Mouse (Mus musculus) kidney, embryonic 16.5 days (tissue): ENCODE measurements around the gene 4930402H24Rik. TPM values are rescaled to one million over a fixed set of nuclear protein-coding genes. Genes with fewer than 3 reads are reported as not detected.

ENCODE experiments used
- ATAC-seq: fragments of 200-750 bp; cut with Nextera tagmentation; 2 replicates; pipeline ENCODE4 v1.8.0; 2017; ENCODE audit warnings: moderate TSS enrichment; ENCODE audit not compliant: low FRiP score, low TSS enrichment
- H3K27ac ChIP-seq: fragments of 300-500 bp; sonication (generic); 2 replicates; pipeline ENCODE4 v1.5.1; 2014; ENCODE audit warnings: low read length
- H3K27me3 ChIP-seq: fragments of 300-500 bp; sonication (generic); 2 replicates; pipeline ENCODE4 v1.6.1; 2014; ENCODE audit warnings: low read length, control low read depth, mixed read lengths; ENCODE audit not compliant: insufficient read depth
- H3K36me3 ChIP-seq: fragments of 300-500 bp; sonication (generic); 2 replicates; pipeline ENCODE4 v1.6.1; 2014; ENCODE audit warnings: low read length, control low read depth, mixed read lengths; ENCODE audit not compliant: insufficient read depth
- H3K4me1 ChIP-seq: fragments of 300-500 bp; sonication (generic); 2 replicates; pipeline ENCODE4 v1.6.1; 2014; ENCODE audit warnings: low read length, control low read depth, mixed read lengths; ENCODE audit not compliant: insufficient read depth
- H3K4me2 ChIP-seq: fragments of 300-500 bp; sonication (generic); replicated peaks from 2 replicates; pipeline ENCODE4 v1.6.1; 2014; ENCODE audit warnings: low read depth, low read length
- H3K4me3 ChIP-seq: fragments of 300-500 bp; sonication (generic); 2 replicates; pipeline ENCODE4 v1.5.1; 2014; ENCODE audit warnings: mild to moderate bottlenecking, low read length
- H3K9ac ChIP-seq: fragments of 300-500 bp; sonication (generic); replicated peaks from 2 replicates; pipeline ENCODE4 v1.6.1; 2014; ENCODE audit warnings: low read length
- H3K9me3 ChIP-seq: fragments of 300-500 bp; sonication (generic); 2 replicates; pipeline ENCODE4 v1.6.1; 2016; ENCODE audit warnings: low read length, control low read depth
- WGBS: fragments of 180-500 bp; shearing (Covaris S2); extraction: QIAGEN DNeasy Blood & Tissue Kit; methylation state at CpG from one replicate; pipeline ENCODE4 v1.1.7; 2014; 5-methylcytosine and 5-hydroxymethylcytosine counted together
- polyA plus RNA-seq: library from polyadenylated mRNA; unstranded; fragments of >200 nt; fragmentation: Nextera tagmentation; extraction: Ambion mirVana; gene quantifications from 2 replicates; pipeline ENCODE4 v1.2.1, GENCODE M21; 2015

4930402H24Rik gene
- 35.8 and 42.0 TPM in 2 replicates for polyA plus RNA-seq

- H3K4me3 ChIP-seq = peak within 1 kb of the TSS; percentile 95
- H3K36me3 ChIP-seq = no peaks in the 10 kb centered on the region
- WGBS = 3% methylated on average over 38 of the region's 50 CpGs
- H3K4me2 ChIP-seq = peak within 1 kb of the TSS; percentile 86
- H3K27ac ChIP-seq = peak within 1 kb of the TSS; percentile 56
- peak within 1 kb of the TSS; percentile 92 for H3K9ac ChIP-seq
- H3K9me3 ChIP-seq = no peaks in the 10 kb centered on the region
- ATAC-seq = peak; percentile 99
- no peaks in the 10 kb centered on the region for H3K27me3 ChIP-seq
- H3K4me1 ChIP-seq = peaks cover 19% of the 10 kb centered on the region
These were observed at the start of gene 4930402H24Rik, which contains the start of gene Atrn for GRCm38 (mm10) chr2:130905751-130906583. TSS of gene 4930402H24Rik (minus strand) at chr2:130906406. TSS of gene Atrn (plus strand) at chr2:130906495.

GRCm38 (mm10) chr2:130950548-130950947, 44.3 kb upstream of the 4930402H24Rik start:
- H3K9me3 ChIP-seq = no peaks in the 10 kb centered on the region
- ATAC-seq = no peak
- no peak overlapping the region for H3K4me2 ChIP-seq
- H3K27me3 ChIP-seq = no peaks in the 10 kb centered on the region
- 4% methylated on average over 1 of the region's 1 CpGs for whole genome bisulfite sequencing
- no peak overlapping the region for H3K4me3 ChIP-seq
- no peak overlapping the region for H3K9ac ChIP-seq
- 0 out of 2 replicates have a peak, but pooled peaks cover 4% of the 10 kb centered on the region for H3K36me3 ChIP-seq
- no peak overlapping the region for H3K27ac ChIP-seq
- no peaks in the 10 kb centered on the region for H3K4me1 ChIP-seq

- Histone ChIP-seq H3K27me3 (no peaks in the 10 kb centered on the region), H3K9me3 (no peaks in the 10 kb centered on the region), H3K36me3 (0 out of 2 replicates have a peak, but pooled peaks cover 4% of the 10 kb centered on the region), H3K4me2 (no peak overlapping the region), H3K4me3 (no peak overlapping the region), H3K9ac (no peak overlapping the region), H3K27ac (no peak overlapping the region), H3K4me1 (no peaks in the 10 kb centered on the region)
- ATAC-seq = no peak
- WGBS = 68% methylated on average over 2 of the region's 2 CpGs
These were observed 43.6 kb upstream of the 4930402H24Rik start for GRCm38 (mm10) chr2:130949781-130950180.

GRCm38 (mm10) chr2:130932865-130933264, 26.7 kb upstream of the 4930402H24Rik start:
- Histone ChIP-seq H3K4me1 (no peaks in the 10 kb centered on the region), H3K27ac (no peak overlapping the region), H3K4me2 (no peak overlapping the region), H3K36me3 (no peaks in the 10 kb centered on the region), H3K27me3 (no peaks in the 10 kb centered on the region), H3K9me3 (no peaks in the 10 kb centered on the region), H3K4me3 (no peak overlapping the region), H3K9ac (no peak overlapping the region)
- 88% methylated on average over 12 of the region's 12 CpGs for WGBS
- ATAC-seq = no peak

- Histone ChIP-seq H3K4me1 (no peaks in the 10 kb centered on the region), H3K27me3 (no peaks in the 10 kb centered on the region), H3K4me3 (no peak overlapping the region), H3K9me3 (no peaks in the 10 kb centered on the region), H3K9ac (no peak overlapping the region), H3K27ac (no peak overlapping the region), H3K4me2 (no peak overlapping the region), H3K36me3 (no peaks in the 10 kb centered on the region)
- ATAC-seq = no peak
- 98% methylated on average over 5 of the region's 5 CpGs for WGBS
These were observed 23.8 kb upstream of the 4930402H24Rik start for GRCm38 (mm10) chr2:130929994-130930393.

- Histone ChIP-seq H3K9ac (no peak overlapping the region), H3K27me3 (no peaks in the 10 kb centered on the region), H3K9me3 (no peaks in the 10 kb centered on the region), H3K4me3 (no peak overlapping the region), H3K36me3 (no peaks in the 10 kb centered on the region), H3K4me2 (no peak overlapping the region), H3K27ac (no peak overlapping the region), H3K4me1 (no peaks in the 10 kb centered on the region)
- ATAC-seq = no peak
These were observed 22.3 kb upstream of the 4930402H24Rik start for GRCm38 (mm10) chr2:130928530-130928929.

GRCm38 (mm10) chr2:130928031-130928430, 21.8 kb upstream of the 4930402H24Rik start:
- no peaks in the 10 kb centered on the region for H3K36me3 ChIP-seq
- H3K9ac ChIP-seq = no peak overlapping the region
- H3K4me2 ChIP-seq = no peak overlapping the region
- no peaks in the 10 kb centered on the region for H3K4me1 ChIP-seq
- no peak overlapping the region for H3K4me3 ChIP-seq
- no peaks in the 10 kb centered on the region for H3K9me3 ChIP-seq
- no peak overlapping the region for H3K27ac ChIP-seq
- ATAC-seq = no peak
- WGBS = 85% methylated on average over 4 of the region's 4 CpGs
- H3K27me3 ChIP-seq = no peaks in the 10 kb centered on the region

- H3K27ac ChIP-seq = 0 out of 2 replicates have a peak overlapping the region, but pooled peaks have one; percentile 14
These were observed 18.7 kb upstream of the 4930402H24Rik start for GRCm38 (mm10) chr2:130924950-130925349.

GRCm38 (mm10) chr2:130919062-130919593, 12.9 kb upstream of the 4930402H24Rik start:
- 39% methylated on average over 5 of the region's 5 CpGs for WGBS
- peaks cover 7% of the 10 kb centered on the region; the same call in 1 of the 2 replicates for H3K4me1 ChIP-seq
- no peak for ATAC-seq
- H3K9me3 ChIP-seq = no peaks in the 10 kb centered on the region
- H3K9ac ChIP-seq = no peak overlapping the region
- H3K4me3 ChIP-seq = no peak overlapping the region
- no peak overlapping the region for H3K4me2 ChIP-seq
- no peak overlapping the region for H3K27ac ChIP-seq
- no peaks in the 10 kb centered on the region for H3K36me3 ChIP-seq
- H3K27me3 ChIP-seq = no peaks in the 10 kb centered on the region

More at GRCm38 (mm10) chr2:130924950-130925349, 18.7 kb upstream of the 4930402H24Rik start:
- no peaks in the 10 kb centered on the region for H3K27me3 ChIP-seq
- H3K4me2 ChIP-seq = no peak overlapping the region
- no peak for ATAC-seq
- H3K9me3 ChIP-seq = no peaks in the 10 kb centered on the region
- WGBS = 53% methylated on average over 2 of the region's 2 CpGs
- H3K4me3 ChIP-seq = no peak overlapping the region
- H3K36me3 ChIP-seq = no peaks in the 10 kb centered on the region
- no peak overlapping the region for H3K9ac ChIP-seq
- no peaks in the 10 kb centered on the region for H3K4me1 ChIP-seq

GRCm38 (mm10) chr2:130917686-130918085, 11.5 kb upstream of the 4930402H24Rik start:
- Histone ChIP-seq H3K4me3 (no peak overlapping the region), H3K27ac (no peak overlapping the region), H3K4me2 (no peak overlapping the region), H3K4me1 (peaks cover 7% of the 10 kb centered on the region; the same call in 1 of the 2 replicates), H3K9me3 (no peaks in the 10 kb centered on the region), H3K27me3 (no peaks in the 10 kb centered on the region), H3K9ac (no peak overlapping the region), H3K36me3 (no peaks in the 10 kb centered on the region)
- no peak for ATAC-seq
- WGBS = 100% methylated on average over 1 of the region's 1 CpGs
